Mouse (Mus musculus): ENCODE measurements around the gene Ccdc187.

DNA sequence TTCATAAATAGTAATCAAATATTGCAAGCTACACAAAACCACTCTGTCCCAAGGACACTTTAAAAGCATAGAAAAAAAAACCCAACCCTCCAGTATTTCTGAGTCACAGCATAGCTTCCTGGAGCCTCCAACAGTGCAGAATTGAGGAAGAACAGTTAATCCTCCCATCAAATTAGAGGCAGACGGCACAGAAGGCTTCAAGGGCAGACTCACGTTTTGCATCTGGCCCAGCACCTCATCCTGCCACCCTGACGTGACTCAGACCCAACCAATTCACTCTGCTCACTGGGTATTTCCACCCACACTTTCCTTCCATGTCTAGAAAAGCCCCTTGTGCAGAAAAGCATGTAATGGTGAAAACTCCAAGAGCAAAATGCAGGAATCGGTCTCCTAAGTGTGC lies 64.1 kb downstream of the Ccdc187 start:
- TF ChIP-seq CTCF (IDR thresholded peaks at IDR 0.05; ENCODE audit: extremely low read depth, insufficient read depth, insufficient read length, insufficient replicate concordance), result no peak
- TF ChIP-seq POLR2A (IDR thresholded peaks at IDR 0.05; ENCODE audit: low read depth, low read length), result no peak
